Mouse (Mus musculus) activated CD4-positive, CD25-positive, alpha-beta regulatory T cell, adult 4 months (primary cell): ENCODE measurements around the gene Gng12. TPM values are rescaled to one million over a fixed set of nuclear protein-coding genes. Genes with fewer than 3 reads are reported as not detected.

Experiments used
- ATAC-seq: one replicate; pipeline ENCODE4 v1.8.0; 2017
- polyA plus RNA-seq, 2 experiments: library from polyadenylated mRNA; unstranded; fragments of 100-300 nt; shearing (Covaris generic); gene quantifications; one replicate each; pipeline ENCODE4 v1.2.1; 2017

The Gng12 gene
- polyA plus RNA-seq, 2 experiments from 2014 or later, result 21.3 to 21.7 TPM

DNA sequence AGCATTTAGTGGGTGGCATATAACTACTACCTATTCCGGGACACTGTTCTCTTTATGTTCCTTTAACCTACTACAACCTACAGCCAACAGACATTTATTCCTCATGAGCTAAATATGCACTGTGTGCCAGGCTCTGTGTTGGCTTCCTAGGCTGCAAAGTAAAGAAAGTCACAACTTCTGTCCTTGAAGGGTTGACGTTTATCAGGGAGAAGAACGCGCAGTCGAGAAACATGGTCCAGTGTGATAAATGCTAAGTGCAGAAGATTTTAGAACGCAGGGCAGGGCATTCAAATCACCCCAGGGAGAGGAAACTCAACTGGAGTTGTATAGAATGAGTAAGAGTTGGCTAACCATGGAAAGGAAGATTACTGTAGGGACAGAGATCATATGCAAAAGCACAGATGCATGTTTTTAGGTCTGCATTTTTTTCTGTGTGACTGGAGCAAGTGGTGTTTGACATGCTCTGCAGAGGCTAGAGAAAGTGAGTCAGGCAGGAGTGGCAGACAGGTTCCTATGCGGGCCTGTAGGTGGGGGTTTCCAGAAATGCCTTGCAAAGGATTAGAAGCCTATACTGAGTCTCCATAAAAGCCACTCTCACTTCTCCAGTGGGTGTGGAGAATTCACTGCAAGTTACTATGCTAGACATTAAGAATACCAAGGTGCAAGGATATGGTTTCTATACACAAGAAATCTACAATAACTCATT, 161.9 kb downstream of the Gng12 start:
- ATAC-seq, result no peak

DNA sequence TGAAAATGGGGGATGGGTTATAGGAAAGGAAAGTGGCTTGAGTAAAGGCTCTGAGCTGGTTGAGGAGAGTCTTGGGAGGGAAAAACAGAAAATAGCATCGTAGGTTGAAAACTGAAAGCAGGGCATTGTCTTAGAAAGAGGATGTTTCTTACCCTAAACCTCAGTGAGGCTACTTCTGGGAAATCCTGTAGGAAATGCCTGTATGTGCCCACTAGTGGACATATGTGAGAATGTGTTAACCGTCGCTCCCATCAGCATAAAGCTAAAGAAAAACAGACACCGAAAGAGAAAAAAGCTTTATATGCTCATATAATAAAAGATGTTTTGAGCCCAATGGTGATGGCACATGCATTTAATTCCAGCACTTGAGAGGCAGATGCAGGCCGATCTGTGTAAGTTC, 163.9 kb downstream of the Gng12 start:
- no peak for ATAC-seq

DNA sequence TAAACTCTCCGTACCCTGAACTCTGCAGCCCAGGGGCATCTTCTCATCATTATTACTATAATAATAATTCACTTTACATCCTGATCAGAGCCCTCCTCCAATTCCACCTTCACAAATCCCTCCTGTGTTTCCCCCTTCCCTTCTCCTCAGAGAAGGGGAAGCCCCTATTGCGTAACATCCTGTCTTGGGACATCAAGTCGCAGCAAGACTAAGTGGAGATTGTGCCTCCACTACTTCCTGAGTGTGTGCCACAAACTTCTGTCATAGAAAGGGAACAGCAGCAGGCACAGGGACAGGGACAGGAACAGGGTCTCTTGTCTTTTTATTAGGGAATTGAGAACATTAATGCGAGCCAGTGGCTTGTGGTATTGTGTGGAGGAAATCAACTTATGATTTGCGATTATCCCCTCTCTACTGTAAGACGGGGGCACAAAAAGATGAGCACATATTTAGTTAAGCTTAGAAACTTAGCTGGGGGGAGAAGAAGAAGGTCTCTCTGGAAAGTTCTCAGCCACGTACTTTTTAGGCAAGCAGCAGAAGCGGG, 173.1 kb downstream of the Gng12 start:
- peak; percentile 92 for ATAC-seq

DNA sequence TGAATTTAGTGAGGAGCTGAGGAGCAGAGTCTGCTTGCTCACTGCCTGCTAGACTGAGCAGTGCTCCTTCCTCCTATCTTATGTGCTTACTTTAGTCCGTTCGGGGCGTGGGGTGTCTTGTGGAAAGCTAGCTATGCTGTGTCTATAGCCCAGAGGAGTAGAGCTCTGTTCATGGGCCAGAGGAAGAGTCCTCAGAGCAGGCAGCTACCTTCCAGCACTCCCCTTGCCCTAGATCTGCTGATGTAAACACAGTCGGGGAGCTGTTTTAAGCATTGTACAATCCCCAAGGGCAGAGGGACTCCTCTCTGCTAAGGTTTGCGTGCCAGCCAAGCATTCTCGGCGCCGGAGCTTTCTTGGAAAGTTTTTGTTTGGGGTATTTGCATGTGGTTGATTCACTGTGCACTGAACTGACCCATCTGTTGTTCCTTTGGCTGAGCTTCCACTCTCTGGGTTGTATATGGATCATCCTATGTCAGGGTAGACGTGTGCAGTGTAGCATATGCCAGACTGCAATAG, 173.7 kb downstream of the Gng12 start:
- ATAC-seq, result peak; percentile 16

Other genes with a start within 250 kb of the Gng12 start
- gene Vmn1r35, start 210.5 kb upstream of the Gng12 start, polyA plus RNA-seq, result not detected
- gene Vmn1r36, start 177.2 kb upstream of the Gng12 start, polyA plus RNA-seq, result not detected
- gene Vmn1r37, start 167.0 kb upstream of the Gng12 start, polyA plus RNA-seq, result not detected
- gene Vmn1r38, start 113.8 kb upstream of the Gng12 start, polyA plus RNA-seq, result not detected
- gene Vmn1r39, start 85.8 kb upstream of the Gng12 start, polyA plus RNA-seq, result not detected
- gene Gadd45a, start 141.1 kb downstream of the Gng12 start, polyA plus RNA-seq, result 1 to 10 TPM; 4.1 to 5.6 TPM